Mouse (Mus musculus): Measurements from ENCODE around the gene St8sia1. TPM values are rescaled to one million over a fixed set of nuclear protein-coding genes. Genes with fewer than 3 reads are reported as not detected.

St8sia1 gene
- polyA plus RNA-seq, 1 experiment from 2014 or later = 1.6 TPM

DNA sequence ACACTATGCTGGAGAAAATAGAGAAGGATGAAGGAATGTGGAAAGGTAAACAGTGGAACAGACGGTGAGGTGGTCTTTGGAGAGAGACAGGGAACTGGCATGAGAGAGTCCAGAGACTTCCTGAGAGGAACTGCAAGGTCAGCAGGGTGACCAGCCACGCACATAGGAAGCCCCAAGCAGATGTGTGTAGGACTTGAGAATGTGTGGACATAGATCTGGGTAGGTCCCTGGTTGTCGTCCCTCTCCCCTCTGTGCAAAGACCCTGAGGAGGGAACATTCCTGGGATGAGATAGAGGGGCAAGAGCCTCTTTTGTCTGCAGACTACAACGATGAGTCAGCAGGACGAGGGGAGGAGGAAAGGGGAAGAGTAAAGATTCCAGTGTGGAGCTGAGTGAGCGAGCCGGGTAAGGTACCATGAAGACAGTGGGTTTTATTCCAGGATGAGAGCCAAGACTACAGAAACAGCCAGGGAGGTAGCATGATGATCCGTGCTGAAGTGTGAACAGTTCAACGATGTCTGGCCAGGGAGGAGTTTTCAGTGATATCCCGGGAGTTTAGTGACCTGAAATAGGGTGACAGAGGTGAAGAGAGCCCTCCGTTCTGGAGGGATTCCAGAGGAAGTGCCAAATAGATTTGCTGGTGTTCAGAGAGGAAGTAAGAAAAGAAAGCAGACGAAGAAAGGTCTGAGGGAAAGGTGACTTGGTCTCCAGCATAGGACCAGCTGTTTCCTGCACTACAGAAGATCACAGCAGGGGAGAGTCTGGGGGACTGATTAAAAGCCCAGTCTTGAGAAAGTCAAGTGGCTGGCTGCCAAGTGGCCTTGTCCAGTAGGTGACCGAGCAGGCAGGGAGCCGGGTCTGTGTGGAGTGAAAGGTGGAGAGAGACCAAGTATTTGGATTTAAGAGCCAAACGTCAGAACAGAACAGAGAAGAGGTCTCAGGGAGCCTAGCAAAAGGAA lies 85.2 kb downstream of the St8sia1 start:
- WGBS = 45% methylated on average over 15 of the region's 15 CpGs
- Histone ChIP-seq H3K27ac (replicated peaks) (peak overlapping the region; percentile 60), H3K4me1 (peaks cover 49% of the 10 kb centered on the region), H3K4me3 (no peak overlapping the region), H3K9me3 (no peaks in the 10 kb centered on the region), H3K27me3 (replicated peaks; ENCODE audit: low read depth, poor library complexity, severe bottlenecking) (no peaks in the 10 kb centered on the region), H3K36me3 (replicated peaks) (no peaks in the 10 kb centered on the region)
- DNase-seq (ENCODE audit: low spot score) = peak; percentile 17

DNA sequence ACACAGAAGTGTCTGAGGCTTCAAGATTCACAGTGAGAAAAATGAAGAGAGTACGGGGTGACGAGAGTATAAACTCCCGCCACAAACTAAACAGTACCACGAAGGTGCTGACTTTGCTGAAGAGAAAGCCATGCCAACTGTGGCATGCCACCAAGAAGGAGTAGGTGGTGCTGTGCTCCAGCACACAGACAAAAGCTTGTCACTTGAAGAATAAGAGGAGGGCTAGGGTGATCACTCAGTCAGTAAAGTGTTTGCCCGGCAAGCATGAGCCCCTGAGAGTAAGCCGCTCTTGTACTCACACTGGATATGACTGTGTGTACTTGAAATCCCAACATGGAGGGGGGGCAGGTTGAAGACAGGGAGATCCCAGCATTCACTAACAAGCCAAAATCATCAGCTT lies 87.0 kb downstream of the St8sia1 start:
- H3K4me1 ChIP-seq = peaks cover 52% of the 10 kb centered on the region
- no peak for DNase-seq (ENCODE audit: low spot score)
- H3K9me3 ChIP-seq = no peaks in the 10 kb centered on the region
- H3K27ac ChIP-seq (replicated peaks) = peak overlapping the region; percentile 61
- no peaks in the 10 kb centered on the region for H3K27me3 ChIP-seq (replicated peaks; ENCODE audit: low read depth, poor library complexity, severe bottlenecking)
- no peaks in the 10 kb centered on the region for H3K36me3 ChIP-seq (replicated peaks)
- no peak overlapping the region for H3K4me3 ChIP-seq
- WGBS = 67% methylated on average over 6 of the region's 6 CpGs

- H3K4me1 ChIP-seq = peaks cover 52% of the 10 kb centered on the region
- H3K9me3 ChIP-seq = no peaks in the 10 kb centered on the region
- H3K27ac ChIP-seq (replicated peaks) = peak overlapping the region; percentile 57; the same call in 1 of the 2 replicates
- no peak overlapping the region; the same call in 1 of the 2 replicates for H3K4me3 ChIP-seq
- H3K27me3 ChIP-seq (replicated peaks; ENCODE audit: low read depth, poor library complexity, severe bottlenecking) = no peaks in the 10 kb centered on the region
- peak; percentile 69 for DNase-seq (ENCODE audit: low spot score)
- H3K36me3 ChIP-seq (replicated peaks) = no peaks in the 10 kb centered on the region
- WGBS = 22% methylated on average over 8 of the region's 8 CpGs
Observed at GRCm38 (mm10) chr6:142876279-142876899, 87.9 kb downstream of the St8sia1 start.

DNA sequence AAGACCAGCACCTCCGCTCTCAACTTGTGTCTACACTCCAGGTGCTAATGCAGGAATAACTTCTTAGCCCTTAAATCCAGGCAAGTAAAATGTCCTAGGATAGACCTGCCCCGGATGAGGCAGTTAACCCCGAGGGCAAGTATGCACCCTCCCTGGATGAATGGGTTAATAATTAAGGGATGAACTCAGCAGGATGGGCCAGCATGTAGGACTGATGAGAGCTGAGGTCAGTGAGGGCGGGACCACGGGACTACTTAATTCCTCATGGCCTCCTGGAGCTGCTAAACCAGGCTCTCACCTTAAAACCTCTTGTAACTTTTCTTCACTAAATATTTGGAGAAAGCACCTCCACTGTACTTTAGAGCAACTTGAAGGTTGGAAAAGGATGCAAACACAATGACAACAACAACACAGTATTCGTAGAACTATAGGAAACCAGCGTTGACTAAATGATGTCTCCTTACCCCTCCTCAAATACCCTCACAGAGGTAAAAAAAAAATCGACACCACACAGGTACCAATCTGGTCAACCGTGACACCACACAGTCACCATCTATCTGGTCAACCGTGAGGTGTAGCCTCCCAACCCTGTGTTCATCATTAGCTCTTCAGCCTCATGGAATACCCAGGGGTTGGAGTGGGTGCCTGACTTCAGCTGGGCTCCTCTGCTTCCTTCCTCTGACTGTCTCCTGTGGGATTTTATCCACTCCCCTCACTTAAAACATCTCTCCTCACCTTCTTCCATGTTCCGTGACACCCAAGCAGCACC lies 90.3 kb downstream of the St8sia1 start:
- Histone ChIP-seq H3K36me3 (replicated peaks) (no peaks in the 10 kb centered on the region), H3K27me3 (replicated peaks; ENCODE audit: low read depth, poor library complexity, severe bottlenecking) (no peaks in the 10 kb centered on the region), H3K4me1 (peaks cover 36% of the 10 kb centered on the region), H3K27ac (replicated peaks) (no peak overlapping the region), H3K9me3 (no peaks in the 10 kb centered on the region), H3K4me3 (no peak overlapping the region)
- no peak for DNase-seq (ENCODE audit: low spot score)
- 74% methylated on average over 11 of the region's 11 CpGs for WGBS

- Histone ChIP-seq H3K4me1 (peaks cover 18% of the 10 kb centered on the region), H3K27ac (replicated peaks) (no peak overlapping the region), H3K36me3 (replicated peaks) (no peaks in the 10 kb centered on the region), H3K27me3 (replicated peaks; ENCODE audit: low read depth, poor library complexity, severe bottlenecking) (no peaks in the 10 kb centered on the region), H3K4me3 (no peak overlapping the region), H3K9me3 (no peaks in the 10 kb centered on the region)
- WGBS = 83% methylated on average over 7 of the region's 7 CpGs
- DNase-seq (ENCODE audit: low spot score) = no peak
Observed at GRCm38 (mm10) chr6:142869715-142870422, 94.4 kb downstream of the St8sia1 start.

DNA sequence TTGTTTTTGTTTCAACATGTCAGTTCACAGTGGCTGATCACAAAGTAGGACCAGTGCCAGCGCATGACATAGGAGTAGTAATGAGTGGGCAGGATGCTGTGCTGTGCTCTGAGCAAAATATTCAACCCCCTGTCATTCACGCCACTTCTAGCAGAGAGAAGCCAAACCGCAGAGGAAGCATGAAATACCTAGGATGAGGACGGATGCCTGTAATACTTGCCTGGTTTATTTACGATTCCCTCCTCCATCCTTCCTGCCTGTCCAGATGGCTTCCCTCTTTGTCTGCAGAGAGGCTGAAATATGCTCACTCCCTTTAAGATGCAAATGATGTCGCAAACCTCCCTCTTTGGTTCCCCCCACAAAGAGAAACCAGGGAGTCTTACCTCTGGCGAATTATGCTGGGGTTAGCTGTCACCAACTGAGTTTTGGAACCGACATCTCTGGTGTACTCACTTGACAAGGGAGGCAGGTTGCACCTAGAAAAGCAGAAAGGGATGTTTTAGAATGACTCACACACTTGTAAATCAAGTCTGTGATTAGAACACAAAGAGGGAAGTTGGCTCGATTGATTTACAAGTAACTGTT lies 96.7 kb downstream of the St8sia1 start:
- no peak overlapping the region for H3K4me3 ChIP-seq

GRCm38 (mm10) chr6:142867023-142867422 lies 97.2 kb downstream of the St8sia1 start:
- no peak for DNase-seq (ENCODE audit: low spot score)
- H3K9me3 ChIP-seq = no peaks in the 10 kb centered on the region
- 94% methylated on average over 2 of the region's 2 CpGs for WGBS
- peaks cover 15% of the 10 kb centered on the region for H3K4me1 ChIP-seq
- no peak overlapping the region for H3K4me3 ChIP-seq
- H3K27me3 ChIP-seq (replicated peaks; ENCODE audit: low read depth, poor library complexity, severe bottlenecking) = no peaks in the 10 kb centered on the region
- peak overlapping the region; percentile 54; the same call in 1 of the 2 replicates for H3K27ac ChIP-seq (replicated peaks)
- H3K36me3 ChIP-seq (replicated peaks) = no peaks in the 10 kb centered on the region

More for the DNA sequence above, 96.7 kb downstream of the St8sia1 start:
- WGBS = 43% methylated on average over 9 of the region's 9 CpGs
- Histone ChIP-seq H3K27me3 (replicated peaks; ENCODE audit: low read depth, poor library complexity, severe bottlenecking) (no peaks in the 10 kb centered on the region), H3K27ac (replicated peaks) (peak overlapping the region; percentile 54), H3K36me3 (replicated peaks) (no peaks in the 10 kb centered on the region), H3K4me1 (peaks cover 15% of the 10 kb centered on the region), H3K9me3 (no peaks in the 10 kb centered on the region)
- no peak for DNase-seq (ENCODE audit: low spot score)

GRCm38 (mm10) chr6:142865199-142865598 lies 99.1 kb downstream of the St8sia1 start:
- Histone ChIP-seq H3K9me3 (no peaks in the 10 kb centered on the region), H3K4me3 (no peak overlapping the region), H3K27me3 (replicated peaks; ENCODE audit: low read depth, poor library complexity, severe bottlenecking) (no peaks in the 10 kb centered on the region), H3K36me3 (replicated peaks) (no peaks in the 10 kb centered on the region), H3K4me1 (peaks cover 15% of the 10 kb centered on the region), H3K27ac (replicated peaks) (no peak overlapping the region)
- no peak for DNase-seq (ENCODE audit: low spot score)
- WGBS = 92% methylated on average over 6 of the region's 6 CpGs

DNA sequence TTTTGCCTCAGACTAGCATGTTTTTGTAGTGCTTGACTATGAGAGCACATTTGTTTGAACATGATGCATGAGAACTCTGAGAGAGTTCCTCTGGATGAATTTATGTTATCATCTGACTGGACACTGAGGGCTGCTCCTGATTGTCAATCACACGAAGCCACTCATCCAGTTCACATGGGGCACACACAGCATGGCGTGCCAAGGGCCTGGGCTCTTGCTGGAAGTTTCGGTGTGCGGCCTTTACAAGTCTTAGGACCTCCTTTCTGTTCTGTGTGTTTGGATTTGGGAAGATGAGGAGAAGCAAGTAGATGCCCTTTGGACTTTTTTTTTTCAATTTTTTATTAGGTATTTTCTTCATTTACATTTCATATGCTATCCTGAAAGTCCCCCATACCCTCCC lies 100.4 kb downstream of the St8sia1 start:
- H3K4me3 ChIP-seq = no peak overlapping the region
- no peaks in the 10 kb centered on the region for H3K27me3 ChIP-seq (replicated peaks; ENCODE audit: low read depth, poor library complexity, severe bottlenecking)

GRCm38 (mm10) chr6:142862265-142862664 lies 102.0 kb downstream of the St8sia1 start:
- no peaks in the 10 kb centered on the region for H3K9me3 ChIP-seq
- WGBS = 89% methylated on average over 3 of the region's 3 CpGs

More for the DNA sequence above, 100.4 kb downstream of the St8sia1 start:
- 92% methylated on average over 4 of the region's 4 CpGs for WGBS
- Histone ChIP-seq H3K36me3 (replicated peaks) (no peaks in the 10 kb centered on the region), H3K9me3 (no peaks in the 10 kb centered on the region), H3K27ac (replicated peaks) (no peak overlapping the region), H3K4me1 (peaks cover 15% of the 10 kb centered on the region)
- DNase-seq (ENCODE audit: low spot score) = no peak

DNA sequence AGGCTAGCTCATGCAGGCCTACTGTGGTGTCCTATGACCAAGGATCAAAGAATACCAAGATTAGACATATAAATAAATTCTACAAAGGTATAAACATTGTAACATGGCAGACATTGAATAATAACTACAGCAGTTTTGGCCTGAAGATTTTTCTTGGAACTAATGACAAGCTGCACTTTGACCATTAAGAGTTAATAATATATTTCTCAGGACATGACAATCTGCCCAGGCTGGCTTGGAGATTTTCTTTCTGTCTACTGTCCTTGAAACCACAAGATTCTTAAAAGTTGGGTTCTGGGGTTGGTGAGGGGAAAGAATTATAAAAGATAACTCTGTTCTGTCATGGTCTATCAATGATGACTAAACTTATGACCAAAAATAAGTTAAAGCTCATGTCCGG lies 103.9 kb downstream of the St8sia1 start:
- no peak overlapping the region for H3K4me3 ChIP-seq
- DNase-seq (ENCODE audit: low spot score) = no peak
- H3K36me3 ChIP-seq (replicated peaks) = no peaks in the 10 kb centered on the region
- no peak overlapping the region for H3K27ac ChIP-seq (replicated peaks)
- no peaks in the 10 kb centered on the region for H3K27me3 ChIP-seq (replicated peaks; ENCODE audit: low read depth, poor library complexity, severe bottlenecking)
- WGBS = 90% methylated on average over 1 of the region's 1 CpGs
- H3K9me3 ChIP-seq = no peaks in the 10 kb centered on the region
- peaks cover 20% of the 10 kb centered on the region for H3K4me1 ChIP-seq

More at GRCm38 (mm10) chr6:142862265-142862664, 102.0 kb downstream of the St8sia1 start:
- Histone ChIP-seq H3K27me3 (replicated peaks; ENCODE audit: low read depth, poor library complexity, severe bottlenecking) (no peaks in the 10 kb centered on the region), H3K4me1 (peaks cover 15% of the 10 kb centered on the region), H3K27ac (replicated peaks) (no peak overlapping the region), H3K4me3 (no peak overlapping the region), H3K36me3 (replicated peaks) (no peaks in the 10 kb centered on the region)
- DNase-seq (ENCODE audit: low spot score) = no peak

Data from embryonic facial prominence, embryonic 10.5 days (tissue).